Mouse (Mus musculus): ENCODE data around the gene Rbm42.

- no peak for TF ChIP-seq CTCF (conservative IDR thresholded peaks at IDR 0.05; ENCODE audit: low read length)
- TF ChIP-seq NANOG (IDR thresholded peaks at IDR 0.05; ENCODE audit: borderline replicate concordance, low read length), result no peak
- TF ChIP-seq POU5F1 (IDR thresholded peaks at IDR 0.05; ENCODE audit: borderline replicate concordance, low read length), result no peak
These were observed 47.5 kb downstream of the Rbm42 start for GRCm38 (mm10) chr7:30602583-30602982.

Measured in E14TG2a.4 (cell line).